Mouse (Mus musculus) embryonic fibroblast, embryonic 13.5 days (primary cell): ENCODE results near the gene Mex3b.

Experiments used
- CTCF ChIP-seq: IDR thresholded peaks from 2 replicates; pipeline ENCODE4 v1.5.1; 2011; ENCODE audit warnings: mild to moderate bottlenecking, control low read depth, low read length, moderate library complexity, borderline replicate concordance; ENCODE audit not compliant: insufficient read depth
- POLR2A ChIP-seq: IDR thresholded peaks from 2 replicates; pipeline ENCODE4 v1.6.1; 2011; ENCODE audit warnings: low read depth, mild to moderate bottlenecking, control low read depth, low read length, moderate library complexity

DNA sequence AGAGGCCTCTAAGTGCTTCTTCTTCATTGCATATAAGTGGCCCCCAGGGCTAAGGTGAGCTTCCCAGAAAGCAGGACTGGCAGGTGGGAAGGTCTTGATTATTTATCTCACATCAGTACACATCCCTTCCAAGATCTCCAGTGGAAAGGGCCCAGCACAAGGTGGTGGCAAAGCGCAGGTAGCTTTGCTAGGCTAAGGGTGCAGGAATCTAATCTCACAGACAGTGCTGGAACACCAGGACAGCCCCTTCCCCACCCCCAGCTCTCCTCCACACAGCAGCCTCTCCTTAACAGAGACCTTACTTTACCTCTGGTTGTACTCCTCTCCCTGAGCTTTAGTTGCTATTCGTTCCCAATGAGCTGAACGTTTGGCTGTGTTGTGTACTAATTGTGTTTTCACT lies 45.6 kb upstream of the Mex3b start:
- TF ChIP-seq CTCF: no peak
- no peak for TF ChIP-seq POLR2A
